Mouse (Mus musculus) C2C12 (cell line): ENCODE data around the gene Nfe2. TPM values are rescaled to one million over a fixed set of nuclear protein-coding genes. Genes with fewer than 3 reads are reported as not detected.

ENCODE experiments used
- H3K27me3 ChIP-seq: one replicate; pipeline ENCODE4 v1.6.1; 2011; ENCODE audit not compliant: control insufficient read depth, insufficient read depth, insufficient read length
- H3K36me3 ChIP-seq: one replicate; pipeline ENCODE4 v1.6.1; 2011; ENCODE audit not compliant: control insufficient read depth, insufficient read depth
- H3K4me3 ChIP-seq: one replicate; pipeline ENCODE4 v1.5.1; 2011; ENCODE audit warnings: mild to moderate bottlenecking, control low read depth; ENCODE audit not compliant: poor library complexity, insufficient read depth, severe bottlenecking
- H3K79me2 ChIP-seq: one replicate; pipeline ENCODE4 v1.6.1; 2011; ENCODE audit not compliant: control insufficient read depth, insufficient read depth
- H3K79me3 ChIP-seq: one replicate; pipeline ENCODE4 v1.6.1; 2011; ENCODE audit warnings: low read depth, control low read depth
- H3ac ChIP-seq: one replicate; pipeline ENCODE3; 2011; ENCODE audit warnings: low read depth; ENCODE audit not compliant: control insufficient read depth, insufficient read length
- CEBPB ChIP-seq: IDR thresholded peaks from one replicate; pipeline ENCODE4 v1.6.1; 2011; ENCODE audit warnings: low read depth, mild to moderate bottlenecking, control low read depth, moderate library complexity
- CTCF ChIP-seq: IDR thresholded peaks from one replicate; pipeline ENCODE4 v1.5.1; 2011; ENCODE audit not compliant: control insufficient read depth, insufficient read depth, insufficient read length
- FOSL1 ChIP-seq: IDR thresholded peaks from one replicate; pipeline ENCODE4 v1.8.0; 2011; ENCODE audit warnings: mild to moderate bottlenecking, low read length; ENCODE audit not compliant: poor library complexity, insufficient read depth, severe bottlenecking
- MAX ChIP-seq: IDR thresholded peaks from one replicate; pipeline ENCODE4 v1.6.1; 2011; ENCODE audit warnings: mild to moderate bottlenecking, control low read depth
- MYOD1 ChIP-seq: IDR thresholded peaks from one replicate; pipeline ENCODE4 v1.6.1; 2011; ENCODE audit warnings: low read depth; ENCODE audit not compliant: control insufficient read depth, insufficient read length
- MYOG ChIP-seq: IDR thresholded peaks from one replicate; pipeline ENCODE4 v1.6.1; 2011; ENCODE audit not compliant: control insufficient read depth, insufficient read length; ENCODE audit errors: extremely low read depth
- USF1 ChIP-seq: IDR thresholded peaks from one replicate; pipeline ENCODE4 v1.6.1; 2011; ENCODE audit warnings: low read depth, mild to moderate bottlenecking, control low read depth, moderate library complexity
- long read RNA-seq, 2 experiments: library from polyadenylated mRNA; unstranded; transcript quantifications; one replicate each; pipeline ENCODE4 v2.0.0; 2019 to 2020
- polyA plus RNA-seq: library from polyadenylated mRNA; unstranded; fragments of >200 nt; fragmentation: generic; extraction: Trizol; gene quantifications from one replicate; pipeline ENCODE4 v1.2.1, GENCODE M21; 2012; ENCODE audit warnings: missing spikeins

Gene Nfe2
- 0.25 TPM for polyA plus RNA-seq
- long read RNA-seq, experiment 1, partial matches to known transcripts = 0 of 3 reads
- long read RNA-seq, experiment 1, other reads (novel, unspliced or antisense) = 0 of 3 reads
- long read RNA-seq, experiment 2 = 0 reads

GRCm38 (mm10) chr15:103257790-103258728 lies at the start of gene Nfe2:
Nfe2 (minus strand) TSS chr15:103258403.
- H3K79me3 ChIP-seq = no peaks in the 10 kb centered on the region
- no peak within 1 kb of the TSS for H3K4me3 ChIP-seq
- no peak for TF ChIP-seq MYOG
- peak; percentile 96 for TF ChIP-seq CEBPB
- no peak for TF ChIP-seq FOSL1
- no peaks in the 10 kb centered on the region for H3K27me3 ChIP-seq
- H3ac ChIP-seq = no peak within 1 kb of the TSS
- no peaks in the 10 kb centered on the region for H3K36me3 ChIP-seq
- H3K79me2 ChIP-seq = no peaks in the 10 kb centered on the region

- Histone ChIP-seq H3K79me3 (no peaks in the 10 kb centered on the region), H3ac (peak overlapping the region; percentile 10), H3K4me3 (no peak overlapping the region), H3K79me2 (no peaks in the 10 kb centered on the region), H3K27me3 (no peaks in the 10 kb centered on the region), H3K36me3 (no peaks in the 10 kb centered on the region)
- TF ChIP-seq FOSL1 = no peak
- peak; percentile 86 for TF ChIP-seq CTCF
Observed at GRCm38 (mm10) chr15:103307125-103307524, 48.9 kb upstream of the Nfe2 start.

GRCm38 (mm10) chr15:103305792-103306645 lies 47.8 kb upstream of the Nfe2 start:
- TF ChIP-seq USF1 = peak; percentile 85
- no peak for TF ChIP-seq CTCF
- no peak for TF ChIP-seq FOSL1
- TF ChIP-seq MYOD1 = peak; percentile 81
- H3K27me3 ChIP-seq = no peaks in the 10 kb centered on the region
- no peaks in the 10 kb centered on the region for H3K79me3 ChIP-seq
- peak overlapping the region; percentile 32 for H3K4me3 ChIP-seq
- H3ac ChIP-seq = peak overlapping the region; percentile 66
- no peaks in the 10 kb centered on the region for H3K36me3 ChIP-seq
- no peaks in the 10 kb centered on the region for H3K79me2 ChIP-seq

GRCm38 (mm10) chr15:103305070-103305678 lies 47.0 kb upstream of the Nfe2 start:
- H3K27me3 ChIP-seq = no peaks in the 10 kb centered on the region
- H3K36me3 ChIP-seq = peaks cover 5% of the 10 kb centered on the region
- TF ChIP-seq MYOD1 (peak; percentile 76), USF1 (no peak), CTCF (no peak), FOSL1 (peak; percentile 80), MAX (peak; percentile 93)
- H3K4me3 ChIP-seq = peak overlapping the region; percentile 37
- H3K79me2 ChIP-seq = no peaks in the 10 kb centered on the region
- H3K79me3 ChIP-seq = no peaks in the 10 kb centered on the region
- H3ac ChIP-seq = peak overlapping the region; percentile 68

GRCm38 (mm10) chr15:103304616-103304969 lies 46.4 kb upstream of the Nfe2 start:
- TF ChIP-seq MAX (no peak), MYOG (no peak), MYOD1 (no peak), FOSL1 (no peak), USF1 (no peak), CTCF (no peak), CEBPB (no peak)
- Histone ChIP-seq H3K79me2 (no peaks in the 10 kb centered on the region), H3K79me3 (no peaks in the 10 kb centered on the region), H3ac (peak overlapping the region; percentile 68), H3K27me3 (no peaks in the 10 kb centered on the region), H3K4me3 (peak overlapping the region; percentile 37), H3K36me3 (peaks cover 6% of the 10 kb centered on the region)
